Mouse (Mus musculus) midbrain, embryonic 12.5 days (tissue): ENCODE results near the gene Mapk11. TPM values are rescaled to one million over a fixed set of nuclear protein-coding genes. Genes with fewer than 3 reads are reported as not detected.
A peak's percentile ranks its signal among the peaks of the same experiment; 100 is the strongest.

ENCODE experiments used
- ATAC-seq: fragments of 200-750 bp; cut with Nextera tagmentation; 2 replicates; pipeline ENCODE4 v1.8.0; 2017; ENCODE audit warnings: low read depth, moderate TSS enrichment, moderate library complexity; ENCODE audit not compliant: low FRiP score
- H3K27ac ChIP-seq: fragments of 300-500 bp; sonication (generic); replicated peaks from 2 replicates; pipeline ENCODE4 v1.5.1; 2016; ENCODE audit warnings: mild to moderate bottlenecking
- H3K27me3 ChIP-seq: fragments of 300-500 bp; sonication (generic); 2 replicates; pipeline ENCODE4 v1.6.1; 2016; ENCODE audit warnings: mild to moderate bottlenecking
- H3K36me3 ChIP-seq: fragments of 300-500 bp; sonication (generic); 2 replicates; pipeline ENCODE4 v1.6.1; 2016
- H3K4me1 ChIP-seq: fragments of 300-500 bp; sonication (generic); 2 replicates; pipeline ENCODE4 v1.6.1; 2016
- H3K4me2 ChIP-seq: fragments of 300-500 bp; sonication (generic); replicated peaks from 2 replicates; pipeline ENCODE4 v1.6.1; 2016; ENCODE audit warnings: mild to moderate bottlenecking, moderate library complexity
- H3K4me3 ChIP-seq: fragments of 300-500 bp; sonication (generic); 2 replicates; pipeline ENCODE4 v1.5.1; 2016; ENCODE audit warnings: mild to moderate bottlenecking
- H3K9ac ChIP-seq: fragments of 300-500 bp; sonication (generic); replicated peaks from 2 replicates; pipeline ENCODE4 v1.6.1; 2016; ENCODE audit warnings: mild to moderate bottlenecking, moderate library complexity
- H3K9me3 ChIP-seq: fragments of 300-500 bp; sonication (generic); 2 replicates; pipeline ENCODE4 v1.6.1; 2016; ENCODE audit warnings: mild to moderate bottlenecking
- WGBS: fragments of 180-500 bp; shearing (Covaris S2); methylation state at CpG from one replicate; pipeline ENCODE4 v1.1.7; 2016; 5-methylcytosine and 5-hydroxymethylcytosine counted together
- polyA plus RNA-seq: library from polyadenylated mRNA; unstranded; fragments of >200 nt; fragmentation: Nextera tagmentation; extraction: Ambion mirVana; gene quantifications from 2 replicates; pipeline ENCODE4 v1.2.1, GENCODE M21; 2016

Mapk11 gene
- polyA plus RNA-seq, 1 experiment from 2014 or later, result 45.7 TPM

DNA sequence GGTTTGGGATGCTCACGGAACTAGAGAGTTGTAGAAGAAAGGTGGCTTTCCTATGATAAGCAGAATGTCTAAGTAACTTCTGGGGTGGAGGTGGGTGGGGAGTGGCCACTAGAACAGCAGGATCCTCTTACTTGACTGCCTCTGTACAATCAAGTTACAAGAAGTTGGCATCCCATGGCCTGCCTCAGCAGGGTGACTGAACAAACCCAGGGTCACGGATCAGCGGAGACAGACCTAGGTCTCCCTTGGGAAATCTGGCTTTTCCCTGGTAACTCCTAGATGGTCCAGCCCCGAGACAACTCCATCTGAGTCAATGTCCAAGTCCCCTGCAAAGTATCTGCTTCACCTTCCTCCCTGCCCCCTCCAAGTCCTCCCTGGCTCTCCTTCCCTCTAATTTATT, 1.5 kb downstream of the Mapk11 start:
- H3K4me1 ChIP-seq, result peaks cover 48% of the 10 kb centered on the region
- H3K9me3 ChIP-seq, result no peaks in the 10 kb centered on the region
- WGBS, result 33% methylated on average over 4 of the region's 4 CpGs
- H3K36me3 ChIP-seq, result peaks cover 34% of the 10 kb centered on the region
- ATAC-seq, result no peak
- no peak overlapping the region for H3K27ac ChIP-seq
- H3K9ac ChIP-seq, result peak overlapping the region; percentile 95; the same call in 1 of the 2 replicates
- H3K27me3 ChIP-seq, result peaks cover 12% of the 10 kb centered on the region
- peak overlapping the region; percentile 78 for H3K4me2 ChIP-seq
- H3K4me3 ChIP-seq, result peak overlapping the region; percentile 82

- Histone ChIP-seq H3K27me3 (peaks cover 15% of the 10 kb centered on the region), H3K27ac (no peak overlapping the region), H3K9ac (peak overlapping the region; percentile 66; the same call in 1 of the 2 replicates), H3K9me3 (no peaks in the 10 kb centered on the region), H3K36me3 (peaks cover 38% of the 10 kb centered on the region), H3K4me2 (peak overlapping the region; percentile 78), H3K4me3 (peak overlapping the region; percentile 82), H3K4me1 (peaks cover 43% of the 10 kb centered on the region)
- no peak for ATAC-seq
- 18% methylated on average over 10 of the region's 10 CpGs for whole genome bisulfite sequencing
Measured at GRCm38 (mm10) chr15:89147456-89147855, 2.0 kb downstream of the Mapk11 start.

- peak overlapping the region; percentile 78 for H3K4me2 ChIP-seq
- WGBS, result 13% methylated on average over 15 of the region's 16 CpGs
- ATAC-seq, result no peak
- no peaks in the 10 kb centered on the region for H3K9me3 ChIP-seq
- peaks cover 38% of the 10 kb centered on the region for H3K36me3 ChIP-seq
- H3K27ac ChIP-seq, result peak overlapping the region; percentile 52
- H3K9ac ChIP-seq, result peak overlapping the region; percentile 66
- peaks cover 39% of the 10 kb centered on the region for H3K4me1 ChIP-seq
- peaks cover 20% of the 10 kb centered on the region for H3K27me3 ChIP-seq
- peak overlapping the region; percentile 82 for H3K4me3 ChIP-seq
Measured at GRCm38 (mm10) chr15:89147024-89147423, 2.4 kb downstream of the Mapk11 start.

- Histone ChIP-seq H3K27me3 (peaks cover 22% of the 10 kb centered on the region), H3K4me1 (peaks cover 36% of the 10 kb centered on the region), H3K27ac (peak overlapping the region; percentile 52)
Measured at GRCm38 (mm10) chr15:89146537-89146936, 2.9 kb downstream of the Mapk11 start.

DNA sequence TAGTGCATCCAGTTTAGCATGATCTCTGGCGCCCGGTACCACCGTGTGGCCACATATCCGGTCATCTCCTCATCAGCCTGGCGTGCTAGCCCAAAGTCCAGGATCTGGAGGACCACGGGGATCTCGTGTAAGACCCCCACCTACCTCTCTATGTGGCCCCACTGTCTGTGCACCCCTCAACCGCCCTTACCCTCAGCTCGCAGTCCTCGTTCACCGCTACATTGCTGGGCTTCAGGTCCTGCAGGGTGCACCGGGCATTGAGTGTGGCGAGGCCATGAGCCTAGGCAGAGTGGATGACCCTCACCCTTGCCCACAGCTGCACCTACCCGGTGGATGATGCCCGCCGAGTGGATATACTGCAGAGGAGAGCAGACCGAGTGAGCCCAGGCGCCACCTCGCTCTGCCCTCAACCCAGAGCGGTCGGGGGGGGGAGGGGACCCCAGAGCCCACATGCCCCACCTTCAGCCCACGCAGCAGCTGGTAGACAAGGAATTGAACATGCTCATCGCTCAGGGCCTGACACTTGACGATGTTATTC, 3.5 kb downstream of the Mapk11 start:
- H3K27me3 ChIP-seq, result peaks cover 26% of the 10 kb centered on the region
- H3K9me3 ChIP-seq, result no peaks in the 10 kb centered on the region
- 73% methylated on average over 24 of the region's 24 CpGs for WGBS
- no peak overlapping the region for H3K27ac ChIP-seq
- ATAC-seq, result no peak
- peak overlapping the region; percentile 66; the same call in 1 of the 2 replicates for H3K9ac ChIP-seq
- peak overlapping the region; percentile 82 for H3K4me3 ChIP-seq
- peaks cover 39% of the 10 kb centered on the region for H3K4me1 ChIP-seq
- H3K4me2 ChIP-seq, result peak overlapping the region; percentile 78
- peaks cover 38% of the 10 kb centered on the region for H3K36me3 ChIP-seq

More at GRCm38 (mm10) chr15:89146537-89146936, 2.9 kb downstream of the Mapk11 start:
- peak overlapping the region; percentile 78 for H3K4me2 ChIP-seq
- WGBS, result 3% methylated on average over 27 of the region's 27 CpGs
- H3K9ac ChIP-seq, result peak overlapping the region; percentile 66
- H3K36me3 ChIP-seq, result peaks cover 38% of the 10 kb centered on the region
- peak overlapping the region; percentile 82 for H3K4me3 ChIP-seq
- ATAC-seq, result 0 out of 2 replicates have a peak, but pooled peaks have one; percentile 17
- no peaks in the 10 kb centered on the region for H3K9me3 ChIP-seq

- H3K9ac ChIP-seq, result no peak overlapping the region
- H3K4me2 ChIP-seq, result no peak overlapping the region
- H3K4me1 ChIP-seq, result peaks cover 44% of the 10 kb centered on the region
- peaks cover 38% of the 10 kb centered on the region for H3K36me3 ChIP-seq
- H3K4me3 ChIP-seq, result no peak overlapping the region
- H3K9me3 ChIP-seq, result no peaks in the 10 kb centered on the region
- no peak for ATAC-seq
- no peak overlapping the region for H3K27ac ChIP-seq
- 94% methylated on average over 11 of the region's 11 CpGs for WGBS
- H3K27me3 ChIP-seq, result peaks cover 31% of the 10 kb centered on the region
Measured at GRCm38 (mm10) chr15:89144965-89145364, 4.5 kb downstream of the Mapk11 start.

GRCm38 (mm10) chr15:89143134-89143533, 6.3 kb downstream of the Mapk11 start:
- ATAC-seq, result no peak
- Histone ChIP-seq H3K27me3 (peaks cover 35% of the 10 kb centered on the region), H3K4me1 (peaks cover 44% of the 10 kb centered on the region), H3K4me3 (no peak overlapping the region), H3K36me3 (peaks cover 38% of the 10 kb centered on the region), H3K27ac (no peak overlapping the region), H3K9me3 (no peaks in the 10 kb centered on the region), H3K9ac (no peak overlapping the region), H3K4me2 (no peak overlapping the region)
- 77% methylated on average over 2 of the region's 2 CpGs for WGBS

DNA sequence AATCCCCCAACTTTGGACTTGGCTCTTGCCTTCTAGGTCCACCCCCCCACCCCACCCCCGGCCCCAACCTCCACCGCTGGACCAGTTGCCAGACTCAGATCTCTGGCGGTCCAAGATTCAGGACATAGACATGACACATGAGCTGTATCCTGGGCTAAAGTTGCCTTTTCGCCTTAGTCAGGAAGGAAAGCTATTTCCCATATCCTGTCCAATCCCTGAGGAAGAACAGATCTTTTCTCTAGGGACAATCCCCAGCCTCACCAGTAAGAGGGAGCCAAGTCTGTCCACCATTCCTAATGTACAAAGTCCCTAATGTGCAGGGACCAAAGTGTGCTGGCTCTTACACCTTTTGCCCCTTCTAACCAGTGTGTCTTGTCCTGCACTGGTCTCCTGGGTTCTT, 7.5 kb downstream of the Mapk11 start:
- no peak overlapping the region for H3K27ac ChIP-seq
- H3K27me3 ChIP-seq, result peaks cover 26% of the 10 kb centered on the region
- no peak for ATAC-seq
- H3K36me3 ChIP-seq, result peaks cover 38% of the 10 kb centered on the region
- 68% methylated on average over 4 of the region's 4 CpGs for WGBS
- H3K4me1 ChIP-seq, result peaks cover 41% of the 10 kb centered on the region
- H3K4me3 ChIP-seq, result no peak overlapping the region
- no peaks in the 10 kb centered on the region for H3K9me3 ChIP-seq
- H3K9ac ChIP-seq, result no peak overlapping the region
- H3K4me2 ChIP-seq, result no peak overlapping the region

- Histone ChIP-seq H3K4me3 (no peak overlapping the region), H3K27ac (no peak overlapping the region), H3K4me2 (peak overlapping the region; percentile 99; the same call in 1 of the 2 replicates), H3K36me3 (peaks cover 38% of the 10 kb centered on the region), H3K9ac (no peak overlapping the region; the same call in 1 of the 2 replicates), H3K9me3 (no peaks in the 10 kb centered on the region), H3K27me3 (peaks cover 26% of the 10 kb centered on the region), H3K4me1 (peaks cover 36% of the 10 kb centered on the region)
- no peak for ATAC-seq
- WGBS, result 26% methylated on average over 5 of the region's 5 CpGs
Measured at GRCm38 (mm10) chr15:89141443-89141842, 8.0 kb downstream of the Mapk11 start.

DNA sequence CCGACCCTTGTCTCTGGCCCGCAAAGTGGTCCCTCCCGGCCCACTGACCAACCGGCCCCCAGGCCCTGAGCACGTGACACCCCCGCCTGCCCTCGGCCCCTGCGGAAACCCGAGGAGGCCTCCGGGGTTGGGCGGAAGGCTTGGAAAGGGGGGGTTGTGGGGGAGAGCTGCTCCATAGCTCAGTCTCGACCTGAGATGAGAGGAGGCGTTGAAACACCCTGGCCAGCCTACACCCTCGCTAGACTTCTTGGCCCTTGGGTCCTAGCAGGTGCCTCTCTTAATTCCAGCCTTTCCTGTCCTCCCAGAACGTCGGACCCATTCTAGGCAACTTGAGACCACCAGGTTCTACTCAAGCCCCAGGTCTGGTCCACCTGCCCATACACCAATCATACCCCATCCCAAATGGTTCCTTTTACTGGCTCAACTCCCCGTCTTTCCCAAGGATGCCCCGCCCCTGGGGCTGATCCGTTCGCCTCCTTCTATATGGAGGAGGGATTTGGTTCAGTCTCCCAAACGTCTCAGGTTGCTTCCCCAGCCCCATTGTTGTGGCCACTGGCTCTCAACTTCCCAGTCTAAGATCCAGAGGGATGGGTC, 8.7 kb downstream of the Mapk11 start, which contains the start of gene Mapk12:
Gene Mapk12 (minus strand): TSS at position 45 of the 594 bp plus-strand sequence.
- Histone ChIP-seq H3K4me2 (peak within 1 kb of the TSS; percentile 99), H3K27ac (peak within 1 kb of the TSS; percentile 44), H3K9me3 (no peaks in the 10 kb centered on the region), H3K4me3 (peak within 1 kb of the TSS; percentile 55), H3K36me3 (peaks cover 33% of the 10 kb centered on the region), H3K27me3 (peaks cover 26% of the 10 kb centered on the region), H3K4me1 (peaks cover 30% of the 10 kb centered on the region), H3K9ac (peak within 1 kb of the TSS; percentile 64)
- ATAC-seq, result peak; percentile 79
- 0% methylated on average over 21 of the region's 21 CpGs for WGBS

GRCm38 (mm10) chr15:89140048-89140658, 9.3 kb downstream of the Mapk11 start:
- Histone ChIP-seq H3K9ac (peak overlapping the region; percentile 64), H3K4me3 (peak overlapping the region; percentile 55), H3K9me3 (no peaks in the 10 kb centered on the region), H3K4me2 (peak overlapping the region; percentile 99), H3K27ac (peak overlapping the region; percentile 44), H3K4me1 (peaks cover 30% of the 10 kb centered on the region), H3K36me3 (peaks cover 27% of the 10 kb centered on the region), H3K27me3 (peaks cover 26% of the 10 kb centered on the region)
- under 1% methylated on average over 53 of the region's 53 CpGs for WGBS
- peak; percentile 56 for ATAC-seq

DNA sequence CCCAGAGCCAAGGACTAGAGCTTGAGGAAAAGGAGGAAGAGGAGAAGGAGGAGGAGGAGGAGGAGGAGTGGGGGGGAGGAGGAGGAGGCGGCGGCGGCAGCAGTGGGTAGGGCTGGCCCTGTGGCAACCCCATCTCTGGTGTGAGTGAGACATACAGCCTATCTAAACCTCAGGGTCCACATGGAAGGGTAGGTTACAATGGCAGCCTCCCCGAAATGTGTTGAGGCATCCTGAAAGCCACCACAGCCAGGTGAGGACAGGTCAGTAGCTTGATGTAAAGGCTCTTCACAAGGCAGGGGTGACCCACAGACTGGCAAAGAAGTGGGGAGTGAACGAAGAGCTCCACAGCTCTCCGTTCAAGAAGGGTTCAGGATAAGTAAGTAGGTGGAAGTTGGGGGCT, 10.9 kb downstream of the Mapk11 start:
- no peak for ATAC-seq
- 91% methylated on average over 6 of the region's 6 CpGs for WGBS
- peaks cover 30% of the 10 kb centered on the region for H3K4me1 ChIP-seq
- peaks cover 15% of the 10 kb centered on the region; the same call in 1 of the 2 replicates for H3K36me3 ChIP-seq
- peaks cover 26% of the 10 kb centered on the region for H3K27me3 ChIP-seq
- no peak overlapping the region for H3K9ac ChIP-seq
- no peak overlapping the region for H3K27ac ChIP-seq
- no peaks in the 10 kb centered on the region for H3K9me3 ChIP-seq
- H3K4me3 ChIP-seq, result no peak overlapping the region
- no peak overlapping the region for H3K4me2 ChIP-seq
